Mouse (Mus musculus) midbrain, embryonic 12.5 days (tissue): ENCODE measurements at regions not wholly inside any gene's neighbourhood (a gene's known extent, or its start where the extent isn't known, plus 50 kb on each side); places are given as distances from the start of the nearest gene placed in this dataset.

Experiments used
- ATAC-seq: fragments of 200-750 bp; cut with Nextera tagmentation; 2 replicates; pipeline ENCODE4 v1.8.0; 2017; ENCODE audit warnings: low read depth, moderate TSS enrichment, moderate library complexity; ENCODE audit not compliant: low FRiP score
- H3K27ac ChIP-seq: fragments of 300-500 bp; sonication (generic); replicated peaks from 2 replicates; pipeline ENCODE4 v1.5.1; 2016; ENCODE audit warnings: mild to moderate bottlenecking
- H3K27me3 ChIP-seq: fragments of 300-500 bp; sonication (generic); 2 replicates; pipeline ENCODE4 v1.6.1; 2016; ENCODE audit warnings: mild to moderate bottlenecking
- H3K36me3 ChIP-seq: fragments of 300-500 bp; sonication (generic); 2 replicates; pipeline ENCODE4 v1.6.1; 2016
- H3K4me1 ChIP-seq: fragments of 300-500 bp; sonication (generic); 2 replicates; pipeline ENCODE4 v1.6.1; 2016
- H3K4me2 ChIP-seq: fragments of 300-500 bp; sonication (generic); replicated peaks from 2 replicates; pipeline ENCODE4 v1.6.1; 2016; ENCODE audit warnings: mild to moderate bottlenecking, moderate library complexity
- H3K4me3 ChIP-seq: fragments of 300-500 bp; sonication (generic); 2 replicates; pipeline ENCODE4 v1.5.1; 2016; ENCODE audit warnings: mild to moderate bottlenecking
- H3K9ac ChIP-seq: fragments of 300-500 bp; sonication (generic); replicated peaks from 2 replicates; pipeline ENCODE4 v1.6.1; 2016; ENCODE audit warnings: mild to moderate bottlenecking, moderate library complexity
- H3K9me3 ChIP-seq: fragments of 300-500 bp; sonication (generic); 2 replicates; pipeline ENCODE4 v1.6.1; 2016; ENCODE audit warnings: mild to moderate bottlenecking
- WGBS: fragments of 180-500 bp; shearing (Covaris S2); methylation state at CpG from one replicate; pipeline ENCODE4 v1.1.7; 2016; 5-methylcytosine and 5-hydroxymethylcytosine counted together

DNA sequence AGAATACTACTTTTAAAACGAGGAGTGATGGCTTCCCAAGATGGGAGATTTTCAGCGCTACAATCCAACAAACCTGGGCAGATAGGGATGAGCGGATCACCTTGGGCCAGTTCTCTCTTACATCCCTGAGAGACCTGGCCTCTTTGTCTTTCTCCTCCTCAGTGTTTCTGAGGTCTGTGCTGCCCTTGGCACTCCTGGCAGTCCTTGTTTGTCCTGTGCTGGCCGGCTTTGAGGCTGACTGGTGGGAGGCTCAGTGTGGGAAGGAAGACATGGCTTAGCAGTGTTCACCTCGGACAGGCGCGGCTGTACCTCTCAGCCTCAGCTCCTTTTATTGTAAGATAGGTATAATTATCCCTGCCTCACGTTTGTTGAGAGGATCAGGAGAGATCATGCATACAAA, 106.9 kb upstream of the Chd6 start:
- no peak overlapping the region for H3K4me3 ChIP-seq
- H3K9ac ChIP-seq: no peak overlapping the region
- H3K4me1 ChIP-seq: peaks cover 14% of the 10 kb centered on the region
- no peak for ATAC-seq
- peaks cover 7% of the 10 kb centered on the region; the same call in 1 of the 2 replicates for H3K27me3 ChIP-seq
- no peaks in the 10 kb centered on the region for H3K9me3 ChIP-seq
- H3K4me2 ChIP-seq: no peak overlapping the region
- 70% methylated on average over 8 of the region's 8 CpGs for WGBS
- H3K36me3 ChIP-seq: no peaks in the 10 kb centered on the region
- H3K27ac ChIP-seq: no peak overlapping the region

DNA sequence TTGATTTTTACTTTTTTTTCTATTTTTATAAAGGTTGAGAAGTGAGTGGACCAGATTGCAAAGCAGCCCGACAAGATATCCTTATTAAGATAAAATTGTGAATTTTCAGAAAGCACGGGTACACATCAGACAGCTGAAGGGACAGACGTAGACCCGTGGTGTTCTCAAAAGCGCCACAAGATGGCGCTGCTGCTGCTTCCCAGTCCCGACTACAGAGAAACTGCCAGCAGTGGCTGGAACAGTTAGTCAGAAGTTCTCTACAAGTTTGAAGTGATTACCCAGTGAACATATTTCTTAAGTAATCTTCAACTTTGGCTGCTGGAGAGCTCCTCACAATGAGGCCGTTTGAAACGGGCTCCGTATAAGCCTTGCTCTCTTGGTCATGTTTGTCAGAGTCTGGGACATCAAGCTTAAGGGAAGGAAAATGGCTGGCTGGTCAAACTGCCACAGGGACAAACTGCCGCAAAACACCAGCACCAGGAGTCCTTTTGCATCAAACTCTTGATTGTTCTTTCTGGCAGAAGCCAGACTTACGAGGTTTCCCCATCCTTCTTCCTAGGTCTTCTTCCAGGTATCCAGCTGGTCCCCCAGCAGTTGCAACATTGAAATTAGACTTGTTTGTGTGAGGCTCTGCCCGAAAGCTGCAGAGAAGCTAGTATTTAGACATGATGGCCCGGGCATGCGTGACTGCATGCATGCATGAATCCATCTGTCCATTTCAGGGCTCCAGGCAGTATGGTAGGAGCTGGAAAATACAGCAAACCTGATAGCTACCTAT, 106.0 kb upstream of the Chd6 start:
- Histone ChIP-seq H3K27me3 (peaks cover 7% of the 10 kb centered on the region; the same call in 1 of the 2 replicates), H3K9me3 (no peaks in the 10 kb centered on the region), H3K9ac (no peak overlapping the region), H3K4me2 (no peak overlapping the region), H3K4me3 (no peak overlapping the region), H3K36me3 (no peaks in the 10 kb centered on the region), H3K27ac (no peak overlapping the region), H3K4me1 (peaks cover 14% of the 10 kb centered on the region)
- 22% methylated on average over 15 of the region's 15 CpGs for WGBS
- peak; percentile 70; the same call in 1 of the 2 replicates for ATAC-seq

DNA sequence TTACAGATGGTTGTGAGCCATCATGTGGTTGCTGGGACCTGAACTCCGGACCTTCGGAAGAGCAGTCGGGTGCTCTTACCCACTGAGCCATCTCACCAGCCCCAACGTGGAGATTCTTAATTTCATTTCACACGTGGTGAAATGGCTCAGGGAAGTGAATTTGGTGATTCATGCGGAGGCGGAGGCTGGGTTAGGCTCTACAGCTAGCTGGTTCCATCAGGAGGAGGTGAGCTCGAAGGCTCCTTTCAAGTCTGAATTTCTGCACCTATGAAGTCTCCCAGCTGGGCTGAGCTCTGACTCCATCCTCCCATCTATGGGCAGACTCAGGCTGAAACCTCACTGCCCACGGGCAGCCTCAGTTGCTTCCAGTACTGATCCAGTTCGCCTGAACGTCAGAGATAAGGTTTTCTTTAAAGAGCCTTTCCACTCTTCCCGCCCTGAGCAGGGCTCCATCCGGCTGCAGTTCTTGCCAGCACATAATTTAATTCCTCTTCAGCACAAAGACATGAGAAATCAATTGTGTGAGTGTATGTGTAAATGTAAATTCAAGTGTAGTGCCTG, 103.5 kb upstream of the Chd6 start:
- H3K27ac ChIP-seq: no peak overlapping the region
- no peak overlapping the region for H3K4me2 ChIP-seq
- WGBS: 82% methylated on average over 13 of the region's 13 CpGs
- H3K4me3 ChIP-seq: no peak overlapping the region
- no peaks in the 10 kb centered on the region for H3K36me3 ChIP-seq
- no peaks in the 10 kb centered on the region for H3K9me3 ChIP-seq
- ATAC-seq: no peak
- H3K4me1 ChIP-seq: peaks cover 13% of the 10 kb centered on the region; the same call in 1 of the 2 replicates
- H3K9ac ChIP-seq: no peak overlapping the region
- H3K27me3 ChIP-seq: peaks cover 7% of the 10 kb centered on the region; the same call in 1 of the 2 replicates

DNA sequence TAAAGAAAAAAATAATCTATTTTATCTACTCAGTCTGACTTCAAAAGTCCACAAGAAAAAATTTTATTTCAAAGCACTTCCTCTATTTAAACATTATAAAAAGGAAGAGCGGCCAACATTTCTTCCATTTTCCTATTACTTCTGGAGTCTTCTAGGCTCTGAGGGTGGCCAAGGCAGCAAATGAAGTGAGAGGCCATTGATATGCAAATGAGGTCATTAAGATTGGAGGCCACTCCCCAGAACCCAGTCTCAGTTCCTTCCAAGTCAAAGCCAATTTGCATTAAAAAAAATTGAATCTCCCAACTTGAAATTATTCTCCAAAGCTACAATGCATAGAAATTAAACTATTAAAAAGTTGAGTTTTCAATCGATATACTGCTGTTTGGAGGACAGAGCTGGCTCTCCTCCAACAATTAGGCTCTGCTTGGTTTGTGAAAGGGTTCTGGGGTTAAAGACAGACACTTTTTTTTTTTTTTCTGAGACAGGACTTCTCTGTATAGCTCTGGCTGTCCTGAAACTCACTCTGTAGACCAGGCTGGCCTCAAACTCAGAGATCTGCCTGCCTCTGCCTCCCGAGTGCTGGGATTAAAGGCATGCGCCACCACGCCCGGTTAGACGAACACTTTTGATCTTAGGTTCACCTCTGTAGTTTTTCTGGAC, 88.0 kb upstream of the Chd6 start:
- no peak overlapping the region for H3K27ac ChIP-seq
- peaks cover 5% of the 10 kb centered on the region; the same call in 1 of the 2 replicates for H3K4me1 ChIP-seq
- ATAC-seq: peak; percentile 62; the same call in 1 of the 2 replicates
- no peaks in the 10 kb centered on the region for H3K36me3 ChIP-seq
- H3K9ac ChIP-seq: no peak overlapping the region
- H3K4me2 ChIP-seq: no peak overlapping the region
- H3K4me3 ChIP-seq: no peak overlapping the region
- H3K9me3 ChIP-seq: no peaks in the 10 kb centered on the region
- no peaks in the 10 kb centered on the region for H3K27me3 ChIP-seq
- WGBS: 85% methylated on average over 7 of the region's 7 CpGs

DNA sequence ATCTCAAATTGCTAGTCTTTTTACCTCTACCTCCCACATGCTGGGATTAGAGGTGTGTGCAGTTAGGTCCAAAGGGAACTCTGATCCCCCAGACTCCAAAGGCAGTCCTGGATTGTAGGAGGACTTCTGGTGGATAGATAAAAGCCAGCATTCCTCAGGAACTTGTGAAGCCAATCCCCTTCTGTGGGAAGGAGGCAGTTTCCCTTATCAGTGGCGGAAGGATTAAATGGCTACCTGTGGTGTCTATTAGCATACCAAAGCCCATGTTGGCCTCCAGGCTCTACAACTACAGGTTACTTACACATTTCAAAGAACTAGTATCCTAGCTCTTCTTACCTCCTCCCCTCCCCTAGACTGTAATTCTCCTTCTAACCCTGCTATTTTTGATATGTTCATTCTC, 78.6 kb upstream of the Chd6 start:
- Histone ChIP-seq H3K36me3 (no peaks in the 10 kb centered on the region), H3K9ac (no peak overlapping the region), H3K9me3 (no peaks in the 10 kb centered on the region), H3K4me2 (no peak overlapping the region), H3K27ac (no peak overlapping the region), H3K27me3 (no peaks in the 10 kb centered on the region), H3K4me3 (no peak overlapping the region), H3K4me1 (no peaks in the 10 kb centered on the region)
- no peak for ATAC-seq
- WGBS: 24% methylated on average over 1 of the region's 1 CpGs

DNA sequence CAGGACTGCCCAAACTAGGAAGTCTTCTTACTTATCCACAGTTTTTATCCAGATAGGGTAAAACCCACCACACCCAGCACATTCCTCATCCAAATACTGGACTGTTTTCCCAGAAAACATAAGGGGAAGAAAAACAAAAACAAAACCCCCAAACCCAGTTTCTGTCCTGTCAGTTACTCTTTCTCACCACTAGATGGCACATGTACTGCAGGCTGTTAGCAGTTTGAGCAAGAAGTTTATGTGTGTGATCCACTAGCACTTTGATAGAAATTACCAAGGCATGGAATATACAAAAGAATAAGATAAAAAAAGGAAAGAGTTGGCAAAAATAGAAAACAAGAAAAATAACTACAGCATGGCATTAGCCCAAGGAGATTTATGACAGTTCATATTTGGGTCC, 76.2 kb upstream of the Chd6 start:
- Histone ChIP-seq H3K9ac (no peak overlapping the region), H3K9me3 (no peaks in the 10 kb centered on the region), H3K4me1 (no peaks in the 10 kb centered on the region), H3K4me2 (no peak overlapping the region), H3K27me3 (no peaks in the 10 kb centered on the region), H3K36me3 (no peaks in the 10 kb centered on the region), H3K27ac (no peak overlapping the region), H3K4me3 (no peak overlapping the region)
- ATAC-seq: no peak

DNA sequence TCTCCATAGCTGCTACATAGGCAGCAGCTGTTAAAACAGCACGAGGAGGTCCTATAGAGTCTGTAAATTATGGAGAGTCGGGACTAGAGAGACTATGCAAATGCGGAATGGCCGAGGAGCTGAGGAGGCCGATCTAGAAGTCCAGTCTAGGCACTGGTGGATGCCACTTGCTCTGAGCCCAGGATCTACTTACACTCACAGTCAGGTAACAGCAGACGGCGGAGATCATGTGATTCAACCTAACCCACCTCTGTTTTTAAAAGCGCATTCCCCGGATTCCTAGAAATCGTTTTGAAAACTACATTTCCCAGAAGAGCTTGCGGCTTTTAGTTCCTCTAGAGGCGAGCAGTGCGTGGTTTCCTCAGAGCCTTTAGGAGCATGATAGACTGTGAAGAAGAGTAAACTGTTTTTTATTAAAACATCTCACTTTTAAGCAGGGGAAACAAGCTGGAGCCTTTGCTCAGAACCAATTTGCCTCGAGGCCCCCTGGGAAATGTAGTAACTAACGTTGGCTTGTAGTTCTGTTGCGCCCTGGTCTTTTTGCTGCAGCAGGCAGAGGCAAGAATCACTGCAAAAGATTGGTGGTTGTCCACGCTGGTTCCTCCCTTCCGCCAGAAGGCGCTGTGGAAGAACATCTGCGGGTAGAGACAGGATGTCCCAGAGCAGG, 68.6 kb upstream of the Chd6 start:
- peak; percentile 85 for ATAC-seq
- Histone ChIP-seq H3K4me1 (peaks cover 2% of the 10 kb centered on the region; the same call in 1 of the 2 replicates), H3K27ac (0 out of 2 replicates have a peak overlapping the region, but pooled peaks have one; percentile 54), H3K9ac (peak overlapping the region; percentile 51), H3K9me3 (no peaks in the 10 kb centered on the region), H3K27me3 (no peaks in the 10 kb centered on the region), H3K4me2 (peak overlapping the region; percentile 60), H3K36me3 (no peaks in the 10 kb centered on the region), H3K4me3 (peak overlapping the region; percentile 57)
- WGBS: 5% methylated on average over 20 of the region's 20 CpGs

DNA sequence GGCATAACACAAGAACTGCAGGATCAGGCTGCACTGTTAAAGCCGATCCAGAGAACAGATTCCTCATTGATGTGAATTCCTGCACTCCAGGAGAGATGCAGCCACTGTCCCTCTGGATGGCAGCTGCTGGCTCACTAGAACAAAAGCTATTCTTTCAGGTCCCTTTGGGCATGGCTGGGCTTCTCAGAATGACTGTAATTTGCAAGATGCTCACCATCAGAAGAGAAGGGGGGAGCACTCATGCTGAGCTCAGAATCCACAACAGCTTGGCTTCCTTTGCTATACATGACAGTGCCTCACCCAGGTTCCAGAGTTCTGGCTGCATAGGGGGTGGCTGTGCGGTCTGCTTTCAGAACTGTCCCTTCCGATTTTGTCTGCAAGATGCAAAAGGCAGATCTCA, 57.8 kb upstream of the Chd6 start:
- Histone ChIP-seq H3K9ac (no peak overlapping the region), H3K9me3 (no peaks in the 10 kb centered on the region), H3K4me3 (no peak overlapping the region), H3K27ac (no peak overlapping the region), H3K36me3 (no peaks in the 10 kb centered on the region), H3K27me3 (no peaks in the 10 kb centered on the region), H3K4me1 (peaks cover 5% of the 10 kb centered on the region), H3K4me2 (no peak overlapping the region)
- no peak for ATAC-seq
- WGBS: 19% methylated on average over 3 of the region's 3 CpGs

DNA sequence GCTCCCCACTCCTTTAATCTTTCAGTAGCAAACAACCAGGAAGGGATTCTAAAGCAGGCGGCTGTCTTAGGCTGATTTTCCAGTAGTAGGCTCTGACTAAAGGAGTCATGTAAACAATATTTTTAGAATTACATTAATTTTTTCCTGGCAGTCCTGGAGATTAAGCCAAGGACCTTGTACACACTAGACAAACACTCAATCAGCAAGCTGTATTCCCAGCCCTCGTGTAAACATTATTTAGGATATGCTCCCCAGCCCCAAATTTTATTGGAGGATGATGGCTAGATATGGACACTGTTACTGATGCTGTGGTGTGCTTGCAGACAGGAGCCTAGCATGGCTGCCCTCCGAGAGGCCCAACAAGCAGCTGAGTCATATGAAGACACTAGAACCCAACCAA, 56.6 kb upstream of the Chd6 start:
- Histone ChIP-seq H3K9ac (no peak overlapping the region), H3K4me1 (peaks cover 5% of the 10 kb centered on the region), H3K27me3 (no peaks in the 10 kb centered on the region), H3K27ac (no peak overlapping the region), H3K4me2 (no peak overlapping the region), H3K4me3 (no peak overlapping the region), H3K9me3 (no peaks in the 10 kb centered on the region), H3K36me3 (no peaks in the 10 kb centered on the region)
- ATAC-seq: no peak
- 79% methylated on average over 3 of the region's 3 CpGs for WGBS

DNA sequence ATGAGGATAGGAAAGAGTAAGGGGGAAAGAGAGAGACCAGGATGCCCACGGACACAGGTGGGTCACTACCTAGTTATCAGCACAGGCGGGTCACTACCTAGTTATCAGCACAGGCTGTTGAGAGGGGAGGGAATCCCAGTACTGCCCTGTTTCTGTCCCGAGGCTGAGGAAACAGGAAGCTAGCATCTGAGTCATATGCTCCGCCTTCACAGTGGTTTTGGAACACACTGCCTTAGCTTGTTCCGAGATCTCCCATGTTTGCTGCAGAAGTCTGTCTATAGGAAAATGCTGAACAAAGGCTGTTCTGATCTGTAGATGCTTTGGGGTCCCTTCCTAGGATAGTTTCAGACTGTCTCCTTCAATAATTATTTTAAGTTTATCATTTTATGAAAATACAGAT, 55.4 kb upstream of the Chd6 start:
- Histone ChIP-seq H3K36me3 (no peaks in the 10 kb centered on the region), H3K4me2 (no peak overlapping the region), H3K4me1 (peaks cover 5% of the 10 kb centered on the region), H3K9ac (no peak overlapping the region), H3K9me3 (no peaks in the 10 kb centered on the region), H3K4me3 (no peak overlapping the region), H3K27ac (no peak overlapping the region), H3K27me3 (no peaks in the 10 kb centered on the region)
- WGBS: 79% methylated on average over 5 of the region's 5 CpGs
- no peak for ATAC-seq
